Mouse (Mus musculus): ENCODE data around the gene Dbx1. TPM values are rescaled to one million over a fixed set of nuclear protein-coding genes. Genes with fewer than 3 reads are reported as not detected.

Gene Dbx1
- not detected in 2 replicates for polyA plus RNA-seq (2012; rRNA removed)

DNA sequence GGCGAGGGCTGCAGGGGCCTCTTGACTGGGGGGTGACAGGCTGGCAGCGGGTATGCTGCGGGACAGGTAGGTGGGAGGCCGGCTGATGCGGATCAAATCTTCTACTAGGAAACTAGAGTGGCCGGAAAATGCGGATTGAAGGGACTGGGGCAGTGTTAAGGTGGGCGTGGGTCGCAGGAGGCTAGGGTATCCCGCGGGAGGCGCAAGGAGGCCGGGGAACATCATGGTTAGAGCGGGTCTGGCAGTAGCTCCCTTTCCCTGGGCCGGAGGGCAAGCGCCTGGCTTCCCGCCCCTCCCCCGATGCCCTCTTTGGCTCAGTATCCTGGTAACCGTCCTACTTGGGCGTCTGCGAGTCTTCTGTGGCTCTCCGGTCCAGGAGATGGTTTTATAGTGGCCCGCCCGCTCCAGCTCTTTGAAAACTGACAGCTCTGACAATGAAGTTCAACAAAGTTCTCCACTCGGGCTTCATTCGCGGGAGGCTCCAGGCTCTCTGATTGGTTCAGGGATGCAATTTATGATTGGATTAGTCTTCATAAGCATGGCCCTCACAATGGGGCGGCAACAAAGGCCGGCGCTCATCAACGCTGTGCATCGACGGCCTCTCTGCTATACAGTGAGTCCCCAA lies at the start of gene Dbx1:
Gene Dbx1, minus strand, starts transcription at position 359 of the 625 bp plus-strand sequence.
- DNase-seq (ENCODE audit: low spot score): no peak

DNA sequence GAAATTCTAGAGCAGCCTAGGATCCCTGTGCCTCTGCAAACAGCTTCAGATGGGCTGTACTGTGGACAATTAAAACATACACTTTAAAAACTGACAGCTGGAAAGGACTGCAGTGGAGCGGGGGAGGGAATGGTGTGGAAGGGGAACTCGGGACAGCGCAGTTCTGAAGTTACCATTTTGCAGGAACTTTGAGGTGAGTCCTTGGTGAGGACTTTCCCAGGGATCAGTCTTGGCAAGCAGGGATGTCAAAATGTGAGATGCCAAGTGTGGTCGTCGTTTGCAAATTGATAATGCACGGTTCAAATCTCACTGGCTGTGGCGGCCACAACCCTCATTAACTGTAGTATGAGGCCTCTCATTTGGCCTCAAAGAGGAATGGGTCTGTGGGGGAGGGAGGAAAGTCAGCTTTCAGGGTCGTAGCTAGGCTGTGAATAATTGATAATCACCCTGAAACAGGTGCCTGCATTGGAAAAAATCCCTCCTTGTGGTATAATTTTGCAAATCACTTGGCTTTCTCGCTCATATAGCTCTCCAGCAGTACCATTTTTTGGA lies 42.3 kb upstream of the Dbx1 start:
- no peak for DNase-seq (ENCODE audit: low spot score)

- DNase-seq (ENCODE audit: low spot score): no peak
Measured at GRCm38 (mm10) chr7:49678100-49678825, 41.6 kb upstream of the Dbx1 start.

- no peak for DNase-seq (ENCODE audit: low spot score)
Measured at GRCm38 (mm10) chr7:49677166-49677565, 40.5 kb upstream of the Dbx1 start.

- no peak for DNase-seq (ENCODE audit: low spot score)
Measured at GRCm38 (mm10) chr7:49676627-49677026, 40.0 kb upstream of the Dbx1 start.

GRCm38 (mm10) chr7:49668260-49668857 lies 31.7 kb upstream of the Dbx1 start:
- no peak for DNase-seq (ENCODE audit: low spot score)

GRCm38 (mm10) chr7:49663575-49663974 lies 26.9 kb upstream of the Dbx1 start:
- DNase-seq (ENCODE audit: low spot score): no peak

DNA sequence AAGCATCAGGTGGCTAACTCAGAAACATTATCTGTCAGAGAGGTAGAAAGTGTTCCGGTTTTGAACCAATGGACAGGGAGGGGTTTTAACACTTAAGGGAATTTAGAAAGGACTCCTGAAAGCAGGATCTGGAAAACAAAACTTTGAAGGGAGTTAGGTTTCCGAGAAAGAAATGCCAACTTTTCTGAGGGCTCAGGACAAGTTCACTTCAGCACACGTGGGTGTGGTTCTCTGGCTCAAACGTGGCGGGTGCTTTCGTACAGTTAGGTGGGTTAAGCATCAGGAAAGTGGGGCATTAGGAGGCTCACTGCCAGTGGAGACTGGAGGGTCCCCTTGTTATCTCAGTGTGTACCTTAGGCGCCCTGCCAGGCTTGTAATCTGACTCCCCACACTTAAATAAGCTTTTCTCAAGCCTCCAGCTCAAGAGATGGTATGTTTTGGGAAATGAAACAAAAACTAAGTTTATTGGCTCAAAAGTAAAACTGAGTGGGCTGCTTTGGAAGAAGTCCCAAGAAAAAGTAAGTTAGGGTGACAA lies 25.9 kb upstream of the Dbx1 start:
- DNase-seq (ENCODE audit: low spot score): no peak

DNA sequence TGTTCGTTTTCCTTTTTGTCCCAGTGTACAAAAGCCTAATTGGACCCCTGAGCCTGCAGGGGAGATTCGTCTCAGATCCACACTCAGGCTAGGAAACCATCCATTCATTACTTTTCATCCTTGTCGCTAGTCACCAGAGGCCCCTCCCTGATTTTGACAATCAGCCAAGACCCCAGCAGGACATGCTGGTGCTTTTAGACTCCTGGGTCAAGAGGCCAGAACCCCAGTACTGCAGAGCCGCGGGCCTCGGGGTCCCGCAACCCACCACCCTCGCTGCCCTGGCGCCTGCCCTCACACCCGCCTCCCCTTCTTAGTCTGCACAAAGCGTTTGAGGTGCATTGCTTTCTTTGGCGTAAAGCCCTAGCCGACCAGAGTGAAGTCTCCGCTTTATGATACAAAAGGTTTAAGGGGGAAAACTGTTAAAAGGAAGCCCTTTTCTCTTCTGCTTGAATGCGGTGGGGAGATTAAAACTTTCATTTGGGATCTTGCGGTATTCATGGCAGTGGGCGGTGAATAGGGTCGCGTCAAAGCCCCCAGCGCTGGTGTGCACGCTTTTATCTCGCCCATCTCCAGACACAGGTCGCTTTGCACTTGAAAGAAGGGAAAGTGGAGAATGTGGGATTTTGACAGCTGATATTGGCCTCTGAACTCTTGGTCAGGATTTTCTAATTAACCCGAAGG lies 25.3 kb upstream of the Dbx1 start:
- no peak for DNase-seq (ENCODE audit: low spot score)

GRCm38 (mm10) chr7:49640709-49641305 lies 4.2 kb upstream of the Dbx1 start:
- no peak for DNase-seq (ENCODE audit: low spot score)

- DNase-seq (ENCODE audit: low spot score): no peak
Measured at GRCm38 (mm10) chr7:49639864-49640708, 3.4 kb upstream of the Dbx1 start.

DNA sequence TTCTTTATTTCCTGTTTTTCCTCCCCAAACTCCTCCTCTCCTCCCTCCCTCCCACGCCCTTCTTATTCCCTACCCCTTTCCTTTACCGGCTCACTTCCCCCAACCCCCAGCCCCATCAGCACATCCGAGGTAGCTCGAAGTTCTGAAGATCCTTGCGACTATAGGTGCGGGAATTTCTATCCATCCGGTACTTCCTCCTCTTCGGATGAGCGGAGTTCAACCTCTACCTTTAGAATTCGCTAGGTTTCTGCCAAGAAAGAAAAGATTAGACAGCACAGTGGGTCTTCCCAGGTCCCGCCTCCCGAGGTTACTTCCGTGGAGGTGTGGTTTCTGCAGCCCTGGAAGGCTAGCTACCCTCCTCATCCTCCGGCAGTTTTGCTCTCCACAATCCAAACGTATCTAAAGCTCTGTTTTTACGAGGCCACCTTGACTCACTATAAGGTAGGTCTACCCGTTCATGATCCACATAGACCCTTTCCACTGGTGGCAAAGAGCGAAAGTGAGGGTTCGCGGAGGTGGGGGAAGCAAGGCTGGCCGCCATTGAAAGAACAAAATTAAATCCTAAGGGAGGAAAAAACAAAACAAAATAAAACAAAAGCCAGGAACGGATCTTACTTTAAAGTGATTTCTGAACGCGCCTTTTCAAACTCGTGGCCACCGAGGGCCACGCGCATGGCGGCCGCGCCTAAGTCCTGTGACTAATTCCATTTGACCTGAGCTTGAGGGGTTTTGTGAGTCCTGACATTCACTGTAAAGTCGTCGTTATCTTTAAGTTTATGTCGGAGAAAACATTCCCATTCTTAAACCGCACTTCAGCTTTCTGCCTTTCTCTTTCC lies 2.5 kb upstream of the Dbx1 start:
- no peak for DNase-seq (ENCODE audit: low spot score)

GRCm38 (mm10) chr7:49637851-49638663 lies 1.4 kb upstream of the Dbx1 start:
- DNase-seq (ENCODE audit: low spot score): no peak

DNA sequence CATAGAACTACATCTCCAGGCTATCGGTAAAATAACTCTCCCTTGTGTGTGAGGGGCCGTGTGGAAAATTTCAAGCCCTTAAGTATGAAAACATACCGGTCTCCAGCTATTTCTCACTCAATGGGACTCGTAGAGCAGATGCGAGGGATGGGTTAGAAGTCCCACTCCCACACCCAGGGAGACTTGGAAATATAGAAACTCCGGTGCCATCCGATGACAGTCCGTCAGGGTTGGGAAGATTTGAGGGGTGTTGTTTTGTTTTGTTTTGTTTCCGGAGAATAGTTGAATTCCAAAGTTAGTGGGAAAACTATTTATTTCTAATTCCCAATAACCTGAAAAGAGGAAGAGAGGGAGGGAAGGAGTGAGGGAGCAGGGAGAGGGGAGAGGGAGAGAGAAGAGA lies 632 bp upstream of the Dbx1 start:
- DNase-seq (ENCODE audit: low spot score): no peak

GRCm38 (mm10) chr7:49635971-49636370 lies 678 bp downstream of the Dbx1 start:
- DNase-seq (ENCODE audit: low spot score): no peak

GRCm38 (mm10) chr7:49635074-49635621 lies 1.5 kb downstream of the Dbx1 start:
- no peak for DNase-seq (ENCODE audit: low spot score)

DNA sequence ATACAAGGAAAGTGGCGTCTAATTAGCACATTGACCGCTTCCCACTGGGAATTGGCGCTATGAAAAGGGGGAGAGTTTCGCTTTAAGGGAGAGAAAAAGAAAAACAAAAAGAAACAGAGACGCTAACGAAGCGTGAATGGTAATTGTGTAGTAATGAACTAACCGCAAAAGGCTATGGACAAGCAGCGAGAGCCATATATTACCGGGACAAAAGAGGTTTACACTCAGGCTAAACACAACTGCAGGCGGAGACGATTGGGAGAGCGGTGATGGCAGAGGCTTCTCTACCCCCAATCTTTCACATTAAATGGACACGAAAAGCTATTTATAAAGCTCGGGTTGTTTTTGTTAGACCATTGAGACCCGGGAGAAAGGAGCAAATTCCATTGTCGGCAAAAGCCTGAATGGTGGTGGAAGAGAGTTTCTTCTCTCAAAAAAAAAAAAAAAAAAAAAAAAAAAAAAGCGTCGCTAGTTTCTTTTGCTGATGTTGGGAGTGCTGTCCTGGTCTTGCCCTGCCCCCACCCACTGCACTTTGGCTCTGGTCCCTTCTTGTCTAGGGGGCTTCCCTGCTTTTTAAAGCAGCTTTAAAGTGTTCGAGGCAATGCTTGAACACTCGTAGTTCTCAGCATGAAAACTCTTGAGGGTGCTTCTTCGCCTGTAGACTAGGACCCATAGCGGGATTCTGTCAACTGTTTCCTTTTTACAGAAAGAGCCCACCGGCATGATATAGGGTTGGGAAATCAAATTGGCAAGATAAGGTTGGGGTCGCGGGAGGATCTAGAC lies 2.2 kb downstream of the Dbx1 start:
- no peak for DNase-seq (ENCODE audit: low spot score)
